Mouse (Mus musculus): ENCODE measurements around the gene Clint1.

Clint1 gene

GRCm38 (mm10) chr11:45908070-45908469 lies 56.2 kb downstream of the Clint1 start:
- in situ Hi-C loops (cut with MboI; ENCODE audit: low pct_unique_long_range_greater_than_20kb in 1 of 2, low sequenced_read_pairs in 2 of 2, unreplicated experiment in 1 of 2): no loop called here

- in situ Hi-C loops (cut with MboI; ENCODE audit: low pct_unique_long_range_greater_than_20kb in 1 of 2, low sequenced_read_pairs in 2 of 2, unreplicated experiment in 1 of 2): no loop called here
These were observed 57.0 kb downstream of the Clint1 start for GRCm38 (mm10) chr11:45908894-45909293.

DNA sequence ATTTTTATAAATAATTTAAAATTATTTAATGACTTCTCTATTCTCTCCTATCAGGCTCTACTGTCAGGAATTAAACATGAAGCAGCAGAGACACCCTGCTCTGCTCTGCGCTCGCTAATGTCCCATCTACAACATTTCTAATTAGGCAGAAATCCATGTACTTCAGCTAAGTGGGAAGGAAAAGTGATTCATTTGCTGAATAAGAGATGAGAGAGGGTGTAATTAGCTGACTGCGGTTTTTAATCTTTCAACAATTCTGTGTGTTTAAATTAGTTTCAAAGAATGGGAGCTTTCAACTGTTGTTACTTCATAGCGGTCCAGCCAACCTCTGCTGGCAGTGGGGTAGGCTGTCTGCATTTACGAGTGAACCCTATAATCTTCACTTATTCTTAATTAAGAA lies 58.9 kb downstream of the Clint1 start:
- in situ Hi-C loops (cut with MboI; ENCODE audit: low pct_unique_long_range_greater_than_20kb in 1 of 2, low sequenced_read_pairs in 2 of 2, unreplicated experiment in 1 of 2): no loop called here

DNA sequence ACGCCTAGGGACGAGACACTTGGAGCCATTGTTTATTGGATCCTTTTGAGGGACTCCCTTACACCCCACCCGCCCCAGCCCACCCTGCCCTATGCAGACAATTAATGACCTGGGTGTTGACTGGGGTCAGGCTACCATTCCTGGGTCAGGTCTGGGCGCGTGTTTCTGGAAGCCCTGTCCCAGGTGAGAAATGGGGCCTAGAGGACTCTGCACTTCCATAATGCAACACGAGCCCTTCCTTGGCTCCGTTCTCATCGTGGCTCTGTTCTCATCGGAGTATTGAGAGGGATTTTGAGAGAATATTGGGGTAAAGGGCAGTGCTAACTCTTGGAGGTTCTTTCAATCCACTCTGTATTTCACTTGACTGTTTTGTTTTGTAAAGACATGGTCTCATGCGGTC lies 64.3 kb downstream of the Clint1 start:
- in situ Hi-C loops (cut with MboI; ENCODE audit: low pct_unique_long_range_greater_than_20kb in 1 of 2, low sequenced_read_pairs in 2 of 2, unreplicated experiment in 1 of 2): no loop called here

DNA sequence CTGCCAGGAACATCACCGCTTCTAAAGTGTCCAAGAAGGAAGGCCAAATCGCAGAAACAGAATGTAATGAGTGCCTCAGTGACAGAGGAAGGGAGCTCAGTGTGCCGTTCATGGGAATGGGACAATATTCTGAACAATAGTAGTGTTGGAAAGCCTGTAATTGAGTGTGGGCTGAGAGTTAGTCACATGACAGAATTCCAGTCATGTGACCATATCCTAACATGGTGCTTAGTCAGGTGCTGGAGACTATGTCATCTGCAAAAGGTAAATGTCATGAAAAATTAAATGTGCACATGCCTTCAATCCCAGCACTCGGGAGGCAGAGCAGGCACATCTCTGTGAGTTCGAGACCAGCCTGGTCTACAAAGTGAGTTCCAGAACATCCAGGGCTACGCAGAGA lies 66.2 kb downstream of the Clint1 start:
- in situ Hi-C loops (cut with MboI; ENCODE audit: low pct_unique_long_range_greater_than_20kb in 1 of 2, low sequenced_read_pairs in 2 of 2, unreplicated experiment in 1 of 2): no loop called here

DNA sequence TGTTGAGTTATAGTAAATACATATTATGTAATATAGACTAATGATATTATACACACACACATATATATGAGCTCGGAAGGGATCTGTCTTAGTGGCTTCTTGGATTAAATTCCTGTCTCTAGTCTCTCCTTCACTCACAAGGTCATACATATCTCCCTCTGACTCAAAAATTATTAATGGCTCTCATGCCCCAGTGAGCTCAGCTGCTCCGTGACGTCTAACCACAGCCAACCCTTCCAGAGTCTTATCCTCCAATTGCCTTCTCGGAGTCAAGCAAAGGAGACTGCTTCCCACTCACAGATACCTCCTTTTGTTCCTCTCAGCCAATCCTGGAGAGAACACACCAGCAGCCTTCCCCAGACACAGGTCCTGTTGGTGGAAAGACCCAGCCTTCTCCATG lies 67.0 kb downstream of the Clint1 start:
- in situ Hi-C loops (cut with MboI; ENCODE audit: low pct_unique_long_range_greater_than_20kb in 1 of 2, low sequenced_read_pairs in 2 of 2, unreplicated experiment in 1 of 2): no loop called here

GRCm38 (mm10) chr11:45921026-45921425 lies 69.2 kb downstream of the Clint1 start:
- in situ Hi-C loops (cut with MboI; ENCODE audit: low pct_unique_long_range_greater_than_20kb in 1 of 2, low sequenced_read_pairs in 2 of 2, unreplicated experiment in 1 of 2): no loop called here

- in situ Hi-C loops (cut with MboI; ENCODE audit: low pct_unique_long_range_greater_than_20kb in 1 of 2, low sequenced_read_pairs in 2 of 2, unreplicated experiment in 1 of 2): no loop called here
These were observed 69.6 kb downstream of the Clint1 start for GRCm38 (mm10) chr11:45921480-45921898.

- in situ Hi-C loops (cut with MboI; ENCODE audit: low pct_unique_long_range_greater_than_20kb in 1 of 2, low sequenced_read_pairs in 2 of 2, unreplicated experiment in 1 of 2): no loop called here
These were observed 73.6 kb downstream of the Clint1 start for GRCm38 (mm10) chr11:45925436-45925835.

GRCm38 (mm10) chr11:45926640-45927082 lies 74.8 kb downstream of the Clint1 start:
- in situ Hi-C loops (cut with MboI; ENCODE audit: low pct_unique_long_range_greater_than_20kb in 1 of 2, low sequenced_read_pairs in 2 of 2, unreplicated experiment in 1 of 2): no loop called here

DNA sequence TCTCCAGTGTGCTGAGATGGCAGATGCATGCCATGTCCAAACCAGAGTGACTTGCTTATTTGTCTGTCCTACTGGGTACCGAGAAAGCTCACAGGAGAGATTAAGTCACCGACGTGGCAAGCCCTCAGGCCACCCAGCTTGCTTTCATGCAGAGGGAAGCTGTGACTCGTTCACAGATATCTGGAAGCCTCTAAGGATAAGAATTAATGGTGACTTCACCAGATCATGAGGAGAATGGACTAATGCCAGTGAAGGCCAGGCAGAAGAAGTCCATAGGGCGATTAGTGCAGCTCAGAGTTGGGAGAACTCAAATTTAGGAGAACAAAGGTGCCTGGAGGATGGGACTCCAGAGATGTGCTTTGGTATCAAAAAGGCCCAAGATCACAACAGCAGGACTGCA lies 75.6 kb downstream of the Clint1 start:
- in situ Hi-C loops (cut with MboI; ENCODE audit: low pct_unique_long_range_greater_than_20kb in 1 of 2, low sequenced_read_pairs in 2 of 2, unreplicated experiment in 1 of 2): no loop called here

DNA sequence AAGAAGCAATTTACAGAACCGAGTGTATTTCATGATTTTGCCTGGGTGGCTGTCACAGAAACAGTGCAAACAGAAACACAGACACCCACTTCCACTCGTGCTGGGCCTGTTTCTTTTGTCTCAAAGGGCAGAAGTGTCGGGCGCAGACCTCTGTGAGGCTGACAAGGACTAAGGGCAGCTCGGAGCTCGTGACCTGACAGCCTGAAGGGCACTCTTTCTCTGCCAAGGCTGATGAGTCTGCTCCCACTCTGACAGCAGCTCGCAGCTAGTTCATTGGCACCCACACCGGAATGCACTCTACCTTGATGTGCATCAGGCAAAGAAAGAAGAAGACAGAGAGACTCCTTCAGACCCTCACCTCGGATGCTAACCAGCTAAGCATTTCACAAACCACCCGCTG lies 77.7 kb downstream of the Clint1 start:
- in situ Hi-C loops (cut with MboI; ENCODE audit: low pct_unique_long_range_greater_than_20kb in 1 of 2, low sequenced_read_pairs in 2 of 2, unreplicated experiment in 1 of 2): no loop called here

DNA sequence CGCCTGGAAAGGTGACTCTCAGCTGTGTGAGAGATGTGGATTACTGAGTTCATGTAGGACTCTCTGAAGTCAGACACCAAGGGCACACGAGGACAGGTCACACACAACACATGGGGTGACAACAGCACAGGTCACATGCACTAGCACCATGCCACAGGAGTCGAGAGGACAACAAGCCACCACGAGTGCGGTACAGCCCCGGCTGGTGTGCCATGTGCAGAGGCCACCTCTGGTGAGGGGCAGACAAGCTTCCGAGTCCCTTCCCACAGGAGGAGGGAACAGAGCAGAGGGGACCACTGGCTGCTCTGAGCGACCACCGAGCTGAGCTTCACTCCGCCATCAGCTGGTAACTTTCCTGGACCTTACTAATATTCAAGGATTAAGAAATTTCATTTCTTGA lies 80.9 kb downstream of the Clint1 start:
- in situ Hi-C loops (cut with MboI; ENCODE audit: low pct_unique_long_range_greater_than_20kb in 1 of 2, low sequenced_read_pairs in 2 of 2, unreplicated experiment in 1 of 2): no loop called here

GRCm38 (mm10) chr11:45937478-45937877 lies 85.6 kb downstream of the Clint1 start:
- in situ Hi-C loops (cut with MboI; ENCODE audit: low pct_unique_long_range_greater_than_20kb in 1 of 2, low sequenced_read_pairs in 2 of 2, unreplicated experiment in 1 of 2): no loop called here

DNA sequence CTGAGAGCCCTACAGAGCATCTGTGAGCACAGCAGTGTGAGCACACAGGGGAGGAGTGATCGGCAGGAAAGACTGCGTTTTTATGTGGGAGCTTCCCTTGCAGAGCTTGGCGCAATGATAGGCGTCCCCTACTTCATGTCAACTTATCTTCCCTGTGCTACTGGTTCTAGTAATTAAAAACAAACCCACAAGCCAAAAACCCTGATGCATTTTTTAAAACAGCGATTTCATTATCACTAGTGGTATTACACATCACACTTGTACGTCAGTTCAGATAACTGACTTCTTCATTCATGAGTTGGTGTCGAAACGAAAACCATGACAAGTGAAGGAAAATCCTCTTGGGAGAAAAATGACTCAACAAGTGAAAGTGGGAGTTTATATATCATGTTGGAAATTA lies 87.1 kb downstream of the Clint1 start:
- in situ Hi-C loops (cut with MboI; ENCODE audit: low pct_unique_long_range_greater_than_20kb in 1 of 2, low sequenced_read_pairs in 2 of 2, unreplicated experiment in 1 of 2): no loop called here

- in situ Hi-C loops (cut with MboI; ENCODE audit: low pct_unique_long_range_greater_than_20kb in 1 of 2, low sequenced_read_pairs in 2 of 2, unreplicated experiment in 1 of 2): no loop called here
These were observed 90.4 kb downstream of the Clint1 start for GRCm38 (mm10) chr11:45942281-45942680.

- in situ Hi-C loops (cut with MboI; ENCODE audit: low pct_unique_long_range_greater_than_20kb in 1 of 2, low sequenced_read_pairs in 2 of 2, unreplicated experiment in 1 of 2): no loop called here
These were observed 91.4 kb downstream of the Clint1 start for GRCm38 (mm10) chr11:45943108-45943705.

DNA sequence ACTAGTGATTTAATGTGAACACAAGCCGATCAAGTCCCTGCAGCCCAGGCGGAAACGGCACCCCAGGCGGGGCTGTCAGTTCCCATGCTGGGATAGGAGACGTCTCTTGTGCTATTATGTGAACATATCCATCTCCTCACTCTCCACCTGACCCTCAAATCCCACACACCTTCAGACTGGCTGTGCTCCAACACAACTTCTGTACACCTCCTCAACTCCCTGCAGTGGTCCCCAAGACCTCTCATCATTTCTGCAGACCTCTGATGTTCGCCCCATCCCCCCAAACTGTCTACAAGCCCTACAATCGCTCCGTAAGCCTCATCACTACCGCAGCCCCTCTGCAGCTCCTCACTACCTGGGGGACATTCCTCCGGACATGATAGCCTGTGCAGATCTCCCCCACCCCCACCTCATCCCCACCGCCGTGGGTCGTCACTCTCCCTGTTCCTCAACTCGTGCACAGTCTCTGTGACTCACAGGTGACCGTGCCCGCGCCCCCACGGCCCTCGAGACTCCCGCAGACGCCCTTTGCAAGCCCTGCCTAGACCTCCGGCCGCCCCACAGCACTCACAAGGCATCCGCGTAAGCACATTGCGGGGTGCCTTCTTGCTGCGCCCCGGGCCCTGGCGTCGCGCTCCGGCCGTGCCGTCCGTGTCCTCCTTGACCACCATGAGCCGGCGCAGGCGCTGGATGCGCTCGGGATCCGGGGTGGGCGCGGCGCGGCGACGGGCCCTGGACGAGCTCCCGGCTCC lies 92.2 kb downstream of the Clint1 start:
- in situ Hi-C loops (cut with MboI; ENCODE audit: low pct_unique_long_range_greater_than_20kb in 1 of 2, low sequenced_read_pairs in 2 of 2, unreplicated experiment in 1 of 2): no loop called here

DNA sequence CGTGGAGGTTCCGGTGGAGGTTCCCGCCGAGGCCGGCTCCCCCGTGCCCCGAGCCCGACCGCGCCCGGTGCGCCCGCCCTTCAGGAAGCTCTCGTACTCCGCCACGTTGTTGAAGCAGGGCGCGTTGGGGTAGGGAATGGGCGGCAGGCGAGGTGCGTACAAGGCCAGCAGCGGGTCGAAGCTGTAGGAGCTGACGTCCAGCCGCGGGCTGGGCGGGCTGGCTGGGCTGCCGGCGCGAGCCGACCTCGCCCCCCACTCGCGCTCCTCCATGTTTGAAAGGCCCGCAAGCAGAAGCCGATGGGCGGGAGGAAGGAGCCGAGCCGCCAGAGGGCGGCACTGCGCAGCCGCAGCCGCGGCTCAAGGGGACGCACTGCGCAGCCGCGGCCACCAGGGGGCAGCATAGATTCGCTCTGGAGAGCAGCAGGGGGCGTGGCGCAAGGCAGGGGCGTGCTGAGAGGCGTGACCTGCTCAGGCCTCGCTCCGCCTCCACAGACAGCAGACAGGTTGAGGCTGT lies 92.8 kb downstream of the Clint1 start, which contains the start of gene Lsm11:
Lsm11 (minus strand) TSS at position 293 of the 514 bp plus-strand sequence.
- in situ Hi-C loops (cut with MboI; ENCODE audit: low pct_unique_long_range_greater_than_20kb in 1 of 2, low sequenced_read_pairs in 2 of 2, unreplicated experiment in 1 of 2): no loop called here

GRCm38 (mm10) chr11:45946796-45947195 lies 94.9 kb downstream of the Clint1 start:
- in situ Hi-C loops (cut with MboI; ENCODE audit: low pct_unique_long_range_greater_than_20kb in 1 of 2, low sequenced_read_pairs in 2 of 2, unreplicated experiment in 1 of 2): no loop called here
